Mouse (Mus musculus) liver, embryonic 12.5 days (tissue): ENCODE measurements around the gene B020031M17Rik. TPM values are rescaled to one million over a fixed set of nuclear protein-coding genes. Genes with fewer than 3 reads are reported as not detected.
"Not testable (repeated sequence)": the region's sequence is repeated elsewhere in the genome, so short reads cannot be mapped to it uniquely, and the experiment has no call there.

ENCODE experiments used
- ATAC-seq: fragments of 200-750 bp; cut with Nextera tagmentation; 2 replicates; pipeline ENCODE4 v1.8.0; 2017; ENCODE audit warnings: moderate number of reproducible peaks, mild to moderate bottlenecking, moderate library complexity
- H3K27ac ChIP-seq: fragments of 300-500 bp; sonication (generic); 2 replicates; pipeline ENCODE4 v1.5.1; 2016; ENCODE audit warnings: mild to moderate bottlenecking
- H3K27me3 ChIP-seq: fragments of 300-500 bp; sonication (generic); replicated peaks from 2 replicates; pipeline ENCODE4 v1.6.1; 2016; ENCODE audit warnings: mild to moderate bottlenecking, moderate library complexity
- H3K36me3 ChIP-seq: fragments of 300-500 bp; sonication (generic); 2 replicates; pipeline ENCODE4 v1.6.1; 2016; ENCODE audit warnings: mild to moderate bottlenecking, moderate library complexity
- H3K4me1 ChIP-seq: fragments of 300-500 bp; sonication (generic); 2 replicates; pipeline ENCODE4 v1.6.1; 2016
- H3K4me2 ChIP-seq: fragments of 300-500 bp; sonication (generic); 2 replicates; pipeline ENCODE4 v1.6.1; 2016; ENCODE audit warnings: mild to moderate bottlenecking, moderate library complexity
- H3K4me3 ChIP-seq: fragments of 300-500 bp; sonication (generic); 2 replicates; pipeline ENCODE4 v1.5.1; 2016; ENCODE audit warnings: mild to moderate bottlenecking, moderate library complexity
- H3K9ac ChIP-seq: fragments of 300-500 bp; sonication (generic); 2 replicates; pipeline ENCODE4 v1.6.1; 2016; ENCODE audit warnings: mild to moderate bottlenecking, moderate library complexity
- H3K9me3 ChIP-seq: fragments of 300-500 bp; sonication (generic); replicated peaks from 2 replicates; pipeline ENCODE4 v1.6.1; 2016; ENCODE audit warnings: mild to moderate bottlenecking, moderate library complexity
- WGBS: fragments of 180-500 bp; shearing (Covaris S2); methylation state at CpG from one replicate; pipeline ENCODE4 v1.1.7; 2016; ENCODE audit not compliant: insufficient replicate concordance; 5-methylcytosine and 5-hydroxymethylcytosine counted together
- polyA plus RNA-seq: library from polyadenylated mRNA; unstranded; fragments of >200 nt; fragmentation: Nextera tagmentation; extraction: Ambion mirVana; gene quantifications from 2 replicates; pipeline ENCODE4 v1.2.1, GENCODE M21; 2016

B020031M17Rik gene
- not detected in 2 replicates for polyA plus RNA-seq

DNA sequence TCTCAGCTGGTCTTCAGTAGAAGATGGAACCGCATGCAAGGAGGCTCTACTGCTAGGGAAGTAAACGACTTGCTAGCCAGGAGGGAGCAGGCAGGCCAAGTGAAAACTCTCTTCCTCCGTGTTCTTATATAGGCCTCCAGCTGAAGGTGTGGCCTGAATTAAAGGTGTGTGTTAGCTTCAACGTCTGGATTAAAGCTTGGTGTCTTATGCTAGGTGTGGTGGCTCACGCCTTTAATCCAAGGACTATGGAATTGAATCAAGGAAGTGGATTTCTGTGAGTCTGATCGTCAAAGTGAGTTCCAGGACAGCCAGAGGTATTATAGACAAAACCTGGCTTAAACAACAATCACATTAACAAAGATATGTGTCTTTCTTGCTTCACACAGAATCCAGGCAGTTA lies at the start of gene B020031M17Rik:
B020031M17Rik (minus strand) TSS at position 101 of the 400 bp plus-strand sequence.
- not testable (repeated sequence) for H3K27me3 ChIP-seq, H3K9ac ChIP-seq, H3K27ac ChIP-seq, H3K4me3 ChIP-seq, H3K9me3 ChIP-seq, H3K4me1 ChIP-seq, ATAC-seq, H3K36me3 ChIP-seq, H3K4me2 ChIP-seq
- whole genome bisulfite sequencing, result 49% methylated on average over 4 of the region's 6 CpGs

DNA sequence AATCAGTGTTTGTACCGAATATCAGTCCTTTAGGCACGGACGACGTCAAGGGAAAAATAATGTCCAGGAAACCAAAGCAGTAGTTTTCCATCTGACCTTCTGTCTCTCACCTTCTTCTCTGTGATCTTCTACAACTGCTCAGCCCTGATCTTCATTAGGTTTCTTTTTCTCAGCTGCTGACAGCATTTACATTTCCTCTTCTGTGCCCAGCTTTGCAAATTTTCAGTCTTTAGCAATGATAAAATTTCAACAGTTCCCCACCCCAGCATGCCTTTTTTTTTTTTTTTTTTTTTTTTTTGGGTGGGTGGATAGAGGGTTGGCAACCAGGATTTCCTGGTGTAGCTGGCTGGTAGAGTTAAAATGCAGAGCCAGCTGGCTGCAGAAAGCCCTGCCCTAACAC lies 48.6 kb upstream of the B020031M17Rik start:
- H3K27ac ChIP-seq, H3K27me3 ChIP-seq, H3K4me2 ChIP-seq, H3K4me1 ChIP-seq, H3K4me3 ChIP-seq, H3K36me3 ChIP-seq, H3K9me3 ChIP-seq, ATAC-seq, H3K9ac ChIP-seq: not testable (repeated sequence)
- no CpG with 5 or more reads among the region's 4 CpGs for WGBS

GRCm38 (mm10) chr13:119998442-119999086 lies 48.0 kb upstream of the B020031M17Rik start:
- H3K27ac ChIP-seq, H3K9ac ChIP-seq, H3K36me3 ChIP-seq, H3K27me3 ChIP-seq, H3K4me1 ChIP-seq, ATAC-seq, H3K4me2 ChIP-seq, H3K4me3 ChIP-seq, H3K9me3 ChIP-seq: not testable (repeated sequence)
- WGBS, result no CpG with 5 or more reads among the region's 22 CpGs

DNA sequence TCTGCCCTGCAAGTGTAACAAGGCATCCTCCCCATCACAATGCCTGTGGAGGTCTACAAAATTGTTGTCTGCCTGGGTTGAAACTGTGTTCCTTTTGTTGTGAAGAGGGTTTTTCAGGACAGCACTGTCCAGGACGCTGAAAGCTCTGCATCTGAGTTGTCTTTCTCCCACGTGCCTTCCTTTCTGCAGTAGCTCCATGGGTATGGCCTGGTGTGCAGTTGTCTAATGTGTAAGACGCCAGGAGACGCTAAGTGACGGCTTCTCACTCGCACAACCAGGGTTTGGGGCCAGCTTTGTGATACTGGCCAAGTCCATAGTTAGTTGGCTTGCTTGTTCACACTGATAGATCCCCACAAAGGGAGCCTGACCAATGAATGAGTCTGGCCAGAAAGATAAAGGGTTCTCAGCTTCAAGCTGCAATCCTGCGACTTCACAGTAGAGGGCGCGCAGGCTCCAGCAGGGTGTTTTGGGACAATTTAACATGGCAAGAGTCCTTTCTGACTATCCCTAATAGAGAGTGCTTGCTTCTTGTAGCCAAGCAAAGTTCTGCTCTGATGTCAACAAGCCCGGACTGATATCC lies 41.4 kb upstream of the B020031M17Rik start:
- ATAC-seq, H3K4me1 ChIP-seq, H3K27ac ChIP-seq, H3K27me3 ChIP-seq, H3K4me2 ChIP-seq, H3K9ac ChIP-seq, H3K4me3 ChIP-seq, H3K9me3 ChIP-seq, H3K36me3 ChIP-seq: not testable (repeated sequence)
- no CpG with 5 or more reads among the region's 10 CpGs for WGBS

GRCm38 (mm10) chr13:119991264-119991663 lies 40.7 kb upstream of the B020031M17Rik start:
- H3K4me1 ChIP-seq, H3K27ac ChIP-seq, H3K36me3 ChIP-seq, H3K27me3 ChIP-seq, H3K9ac ChIP-seq, H3K9me3 ChIP-seq, H3K4me3 ChIP-seq, H3K4me2 ChIP-seq, ATAC-seq: not testable (repeated sequence)
- no CpG with 5 or more reads among the region's 13 CpGs for WGBS

DNA sequence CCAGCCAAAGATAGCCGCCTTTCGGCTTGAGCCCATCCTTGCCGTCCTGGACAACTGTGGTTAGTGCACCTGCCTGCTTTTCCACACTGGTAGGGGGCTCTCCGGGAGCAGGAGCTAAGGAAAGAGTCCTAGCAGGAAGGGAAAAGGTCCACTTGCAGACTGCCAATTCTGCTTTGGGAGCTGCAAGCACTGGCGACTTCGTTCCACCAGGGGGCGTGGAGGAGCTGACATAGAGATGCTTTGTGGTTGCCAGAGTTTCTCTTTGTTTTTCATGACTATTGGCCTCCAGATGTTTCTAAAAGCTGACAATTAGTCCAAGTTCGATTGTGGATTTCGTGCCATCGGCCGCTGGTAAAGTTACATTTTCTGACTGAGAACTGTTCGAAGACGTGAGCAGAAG lies 18.6 kb upstream of the B020031M17Rik start:
- H3K4me3 ChIP-seq, H3K4me1 ChIP-seq, ATAC-seq, H3K36me3 ChIP-seq, H3K27me3 ChIP-seq, H3K27ac ChIP-seq, H3K4me2 ChIP-seq, H3K9me3 ChIP-seq, H3K9ac ChIP-seq: not testable (repeated sequence)
- no CpG with 5 or more reads among the region's 13 CpGs for WGBS

DNA sequence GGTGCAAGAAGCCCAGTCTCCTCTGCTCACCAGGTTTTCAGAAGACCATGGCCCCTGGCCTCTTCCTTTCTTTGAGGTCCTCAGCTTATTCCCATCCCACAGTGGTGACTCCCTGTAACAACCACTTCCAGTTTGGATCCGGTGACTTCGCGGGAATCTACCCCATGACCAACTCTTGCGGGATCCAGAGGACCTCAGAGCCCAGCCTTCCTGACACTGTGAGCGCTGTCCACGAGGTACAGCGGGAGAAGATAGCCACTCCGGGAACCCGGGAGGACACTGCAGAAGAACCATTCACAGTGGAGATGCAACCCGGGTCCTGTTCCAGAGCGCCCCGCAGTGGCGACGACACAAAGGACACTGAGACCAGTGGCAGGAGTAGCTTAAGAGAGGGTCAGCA lies 17.6 kb upstream of the B020031M17Rik start:
- H3K27ac ChIP-seq, H3K4me2 ChIP-seq, H3K9me3 ChIP-seq, H3K4me1 ChIP-seq, H3K36me3 ChIP-seq, H3K9ac ChIP-seq, ATAC-seq, H3K4me3 ChIP-seq, H3K27me3 ChIP-seq: not testable (repeated sequence)
- no CpG with 5 or more reads among the region's 14 CpGs for WGBS

GRCm38 (mm10) chr13:119965968-119966367 lies 15.4 kb upstream of the B020031M17Rik start:
- H3K4me3 ChIP-seq, H3K36me3 ChIP-seq, H3K27me3 ChIP-seq, H3K9me3 ChIP-seq, ATAC-seq, H3K27ac ChIP-seq, H3K4me1 ChIP-seq, H3K9ac ChIP-seq: not testable (repeated sequence)
- WGBS, result under 1% methylated on average over 22 of the region's 22 CpGs
- H3K4me2 ChIP-seq, result 0 out of 2 replicates have a peak overlapping the region, but pooled peaks have one; percentile 33

- H3K9me3 ChIP-seq, H3K4me3 ChIP-seq, H3K27me3 ChIP-seq, H3K36me3 ChIP-seq, H3K4me1 ChIP-seq, H3K27ac ChIP-seq, H3K9ac ChIP-seq: not testable (repeated sequence)
- ATAC-seq, result peak; percentile 42; the same call in 1 of the 2 replicates
- H3K4me2 ChIP-seq, result 0 out of 2 replicates have a peak overlapping the region, but pooled peaks have one; percentile 33
- 0% methylated on average over 17 of the region's 34 CpGs for WGBS
Measured at GRCm38 (mm10) chr13:119965302-119965952, 14.8 kb upstream of the B020031M17Rik start.

DNA sequence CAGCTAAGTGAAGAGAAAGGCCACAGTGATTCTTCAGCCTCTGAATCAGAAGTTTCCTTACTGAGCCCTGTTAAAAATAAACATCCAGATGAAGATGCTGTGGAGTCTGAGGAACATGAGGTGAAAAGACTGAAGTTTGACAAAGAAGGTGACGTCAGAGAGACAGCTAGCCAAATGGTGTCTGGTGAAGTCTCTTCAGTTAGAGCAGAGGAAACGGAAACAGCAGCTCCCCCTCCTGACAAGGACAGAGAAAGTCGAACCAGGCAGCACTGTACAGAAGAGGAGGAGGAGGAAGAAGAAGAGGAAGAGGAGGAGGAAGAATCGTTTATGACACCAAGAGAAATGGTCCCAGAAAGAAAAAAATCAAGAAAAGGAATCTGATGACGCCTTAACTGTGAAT lies 12.2 kb upstream of the B020031M17Rik start:
- ATAC-seq, H3K9me3 ChIP-seq, H3K4me3 ChIP-seq, H3K4me2 ChIP-seq, H3K27me3 ChIP-seq, H3K4me1 ChIP-seq, H3K9ac ChIP-seq, H3K36me3 ChIP-seq, H3K27ac ChIP-seq: not testable (repeated sequence)
- whole genome bisulfite sequencing, result no CpG with 5 or more reads among the region's 5 CpGs

GRCm38 (mm10) chr13:119955567-119955966 lies 5.0 kb upstream of the B020031M17Rik start:
- not testable (repeated sequence) for H3K9me3 ChIP-seq, H3K9ac ChIP-seq, ATAC-seq, H3K27ac ChIP-seq, H3K4me1 ChIP-seq, H3K4me3 ChIP-seq, H3K27me3 ChIP-seq, H3K36me3 ChIP-seq, H3K4me2 ChIP-seq
- no CpG with 5 or more reads among the region's 5 CpGs for WGBS

GRCm38 (mm10) chr13:119955089-119955488 lies 4.5 kb upstream of the B020031M17Rik start:
- not testable (repeated sequence) for H3K4me1 ChIP-seq, H3K9me3 ChIP-seq, H3K9ac ChIP-seq, H3K27me3 ChIP-seq, ATAC-seq, H3K4me2 ChIP-seq, H3K36me3 ChIP-seq, H3K27ac ChIP-seq, H3K4me3 ChIP-seq
- 56% methylated on average over 2 of the region's 2 CpGs for WGBS
